Mouse (Mus musculus): ENCODE results near the gene Defb36. TPM values are rescaled to one million over a fixed set of nuclear protein-coding genes. Genes with fewer than 3 reads are reported as not detected.

Gene Defb36
- total RNA-seq (2021), result not detected
- long read RNA-seq, experiment 1, result 0 reads
- long read RNA-seq, experiment 2, result 0 reads

DNA sequence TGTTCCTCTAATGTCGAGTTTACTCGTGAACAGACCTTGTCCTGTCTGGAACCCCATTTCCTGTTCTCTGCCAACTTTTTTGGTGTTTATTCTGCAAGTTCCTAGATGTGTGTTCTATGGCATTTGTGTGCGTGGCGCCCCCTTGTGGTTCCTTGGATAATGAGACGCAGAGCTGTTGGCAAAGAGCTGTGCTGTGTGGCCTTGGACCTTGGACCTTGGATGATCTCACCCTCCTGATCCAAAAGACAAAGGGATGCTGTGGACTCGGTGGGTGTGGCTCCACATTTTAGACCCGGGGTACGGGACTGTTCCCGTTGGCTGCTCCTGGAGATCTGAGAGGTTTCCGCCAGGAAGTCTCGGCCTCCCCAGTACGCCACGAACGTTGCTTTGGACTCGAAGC lies at the start of gene Defb36:
Defb36 (plus strand) TSS at position 271 of the 400 bp plus-strand sequence.
- peak; percentile 47 for DNase-seq
- intact Hi-C loops (cut with DNase I; ENCODE audit: low total_unique reads), result no loop called here

DNA sequence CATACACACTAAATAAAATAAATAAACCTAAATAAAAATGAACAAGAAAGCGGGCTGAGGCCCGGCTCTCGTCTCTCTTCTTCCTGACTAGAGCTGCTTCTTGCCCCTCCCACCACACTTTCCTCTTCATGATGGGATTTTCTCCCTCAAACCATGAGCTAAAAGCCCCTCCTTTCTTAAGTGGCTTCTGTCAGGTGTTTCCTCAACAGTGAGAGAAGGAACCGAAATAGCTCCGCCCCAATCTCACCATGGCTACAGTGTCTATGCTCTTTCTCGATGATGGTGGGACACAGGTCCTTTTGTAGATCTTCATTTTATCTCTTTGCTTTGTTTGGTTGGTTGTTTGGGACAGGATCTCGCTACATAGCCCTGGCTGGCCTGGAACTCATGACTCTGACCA lies 47.5 kb upstream of the Defb36 start:
- intact Hi-C loops (cut with DNase I; ENCODE audit: low total_unique reads), result no loop called here
- DNase-seq, result no peak

DNA sequence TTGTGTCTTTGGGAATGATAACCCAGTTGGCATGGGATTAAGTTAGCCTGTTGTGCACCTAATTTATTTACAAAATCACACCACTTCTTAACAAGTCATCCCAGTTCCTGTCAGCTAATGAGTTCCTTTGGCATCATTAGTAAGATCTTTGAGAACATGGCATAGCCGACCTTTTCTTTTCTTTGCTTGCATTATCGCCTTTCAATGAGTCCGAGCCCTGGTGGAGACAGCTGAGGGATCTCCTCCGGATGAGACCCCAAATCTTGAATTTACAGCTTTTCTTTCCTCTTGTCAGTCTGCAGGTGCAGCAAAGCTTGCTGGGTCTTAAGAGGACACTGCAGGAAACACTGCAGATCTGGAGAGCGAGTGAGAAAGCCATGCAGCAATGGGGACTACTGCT lies 35.1 kb upstream of the Defb36 start, which contains the start of gene Gm17416:
Gm17416 (plus strand) TSS at position 301 of the 400 bp plus-strand sequence.
- intact Hi-C loops (cut with DNase I; ENCODE audit: low total_unique reads), result no loop called here
- DNase-seq, result no peak

DNA sequence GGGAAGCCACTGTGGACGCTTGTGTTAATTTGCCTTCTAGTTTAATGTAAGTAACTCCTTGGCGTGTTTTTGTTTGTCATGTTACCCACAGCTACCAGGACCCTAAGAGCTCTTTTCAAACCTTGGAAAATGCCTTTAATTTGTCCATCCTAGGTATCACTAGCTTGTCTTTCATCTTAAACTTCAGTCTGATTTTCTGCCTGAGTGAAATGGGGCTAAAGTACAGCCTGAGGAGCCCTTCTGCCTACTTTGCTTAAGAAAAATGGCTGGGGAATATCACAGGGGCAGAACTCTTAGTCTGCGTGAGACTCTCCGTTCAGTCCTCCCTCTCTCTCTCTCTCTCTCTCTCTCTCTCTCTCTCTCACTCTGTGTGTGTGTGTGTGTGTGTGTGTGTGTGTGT lies 34.2 kb upstream of the Defb36 start:
- intact Hi-C loops (cut with DNase I; ENCODE audit: low total_unique reads), result no loop called here
- DNase-seq, result no peak

DNA sequence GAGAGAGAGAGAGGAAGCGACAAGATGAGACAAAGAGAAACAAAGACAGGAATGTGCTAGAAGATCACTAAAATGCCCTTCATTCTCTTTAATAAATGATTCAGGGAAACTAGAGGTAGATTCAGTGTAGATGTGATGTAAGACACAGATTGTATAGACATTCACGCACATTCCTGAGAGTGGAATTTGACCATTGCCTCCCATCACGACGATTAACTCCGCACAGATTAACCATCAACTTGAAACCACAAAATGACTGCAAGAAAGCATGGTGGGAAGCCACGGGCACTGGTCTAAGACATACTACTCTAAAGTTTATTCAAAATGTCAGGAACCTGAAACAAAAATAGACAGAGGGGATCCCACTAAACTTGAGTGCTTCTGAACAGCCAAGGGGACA lies 33.8 kb upstream of the Defb36 start:
- DNase-seq, result no peak
- intact Hi-C loops (cut with DNase I; ENCODE audit: low total_unique reads), result no loop called here

DNA sequence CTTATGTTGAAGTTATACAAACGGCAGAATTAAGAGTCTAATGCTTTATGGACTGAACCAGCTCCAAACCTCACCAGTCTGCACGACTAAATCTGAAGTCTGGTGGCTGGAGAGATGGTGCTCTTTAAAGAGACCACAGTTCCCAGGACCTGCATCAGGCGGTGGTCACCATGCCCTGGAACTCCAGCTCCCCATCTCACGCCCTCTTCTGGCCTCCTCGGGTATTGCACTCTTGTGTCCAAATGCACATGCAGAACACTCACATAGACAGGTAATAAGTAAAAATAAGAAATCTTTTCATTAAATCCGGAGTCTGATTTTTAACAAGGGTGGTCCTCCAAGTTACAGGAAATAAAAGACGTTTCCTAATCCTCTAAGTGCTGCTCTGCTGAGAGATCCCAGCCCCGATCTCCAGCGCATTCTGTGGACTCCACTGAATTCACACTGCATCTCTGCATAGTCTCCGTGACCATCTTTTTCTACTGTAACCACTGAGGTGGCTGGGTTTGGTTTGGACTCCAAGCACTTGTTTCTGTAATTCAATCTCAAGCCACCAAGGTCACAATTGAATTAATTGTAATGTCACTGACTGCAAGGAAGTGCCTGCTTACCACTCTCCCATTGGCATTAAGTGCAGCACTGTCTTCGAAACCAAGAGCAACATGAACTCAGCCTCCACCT lies 31.9 kb upstream of the Defb36 start, which contains the start of gene Defb21:
Defb21 (plus strand) TSS at position 631 of the 681 bp plus-strand sequence.
- intact Hi-C loops (cut with DNase I; ENCODE audit: low total_unique reads), result no loop called here
- DNase-seq, result no peak

DNA sequence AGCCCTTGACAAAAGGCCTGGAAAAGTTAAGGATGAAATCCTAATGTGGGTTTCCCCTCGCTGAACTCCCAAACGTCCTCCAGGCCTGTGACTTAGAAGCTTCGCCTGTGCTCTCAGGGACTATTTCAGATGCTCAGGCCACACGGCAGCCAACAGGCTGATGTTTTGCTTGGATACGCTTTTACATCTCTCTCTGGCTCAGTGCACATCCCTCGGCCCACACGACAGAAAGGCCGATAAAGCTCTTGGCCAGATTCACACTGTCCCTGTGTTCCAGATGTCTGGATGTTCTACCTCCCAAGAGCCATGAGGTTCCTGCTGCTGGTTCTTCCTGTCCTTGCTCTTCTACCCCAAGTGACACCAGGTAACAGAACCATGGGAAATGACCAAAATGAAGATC lies 30.6 kb upstream of the Defb36 start:
- intact Hi-C loops (cut with DNase I; ENCODE audit: low total_unique reads), result no loop called here
- DNase-seq, result no peak

DNA sequence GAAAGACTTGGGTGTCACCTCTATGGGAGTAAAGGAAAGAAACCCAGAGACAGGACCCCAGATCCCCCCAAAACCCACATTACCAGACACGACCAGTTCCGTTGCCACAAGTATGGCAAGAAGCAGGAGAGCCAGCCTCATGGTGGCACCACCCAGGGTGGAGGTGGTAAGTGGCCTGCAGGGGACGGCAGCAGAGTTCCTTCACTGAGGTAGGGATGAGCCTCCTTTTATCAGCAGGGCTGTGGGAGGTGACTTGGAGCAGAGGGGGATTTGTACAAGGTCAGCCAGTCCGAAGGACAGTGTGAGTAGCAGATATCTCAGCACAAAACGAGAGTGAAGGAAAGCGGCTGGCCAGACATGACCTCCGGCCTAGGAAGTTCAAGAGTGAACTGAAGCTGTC lies 24.0 kb upstream of the Defb36 start, which contains the start of gene Defb19:
Defb19 (minus strand) TSS at position 206 of the 400 bp plus-strand sequence.
- DNase-seq, result no peak
- intact Hi-C loops (cut with DNase I; ENCODE audit: low total_unique reads), result no loop called here

DNA sequence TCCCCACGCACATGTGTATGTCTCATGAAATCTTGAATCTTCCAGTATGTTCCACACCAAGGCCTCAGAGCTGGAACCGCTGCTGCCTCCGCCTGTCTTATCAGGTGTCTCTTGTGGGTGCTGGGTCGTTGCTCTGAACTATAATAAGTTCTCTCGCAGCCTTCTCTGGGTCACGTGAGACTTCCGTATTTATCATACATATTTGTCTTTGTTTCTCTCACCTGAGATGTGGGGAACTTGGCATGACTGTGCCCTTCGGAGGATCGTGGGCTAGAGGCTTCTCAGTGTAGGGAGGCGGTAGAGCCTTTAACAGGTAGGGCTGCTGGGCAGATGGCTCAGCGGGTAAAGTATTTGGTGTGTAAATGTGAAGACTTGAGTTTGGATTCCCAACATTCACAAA lies 23.5 kb upstream of the Defb36 start:
- DNase-seq, result no peak
- intact Hi-C loops (cut with DNase I; ENCODE audit: low total_unique reads), result no loop called here

DNA sequence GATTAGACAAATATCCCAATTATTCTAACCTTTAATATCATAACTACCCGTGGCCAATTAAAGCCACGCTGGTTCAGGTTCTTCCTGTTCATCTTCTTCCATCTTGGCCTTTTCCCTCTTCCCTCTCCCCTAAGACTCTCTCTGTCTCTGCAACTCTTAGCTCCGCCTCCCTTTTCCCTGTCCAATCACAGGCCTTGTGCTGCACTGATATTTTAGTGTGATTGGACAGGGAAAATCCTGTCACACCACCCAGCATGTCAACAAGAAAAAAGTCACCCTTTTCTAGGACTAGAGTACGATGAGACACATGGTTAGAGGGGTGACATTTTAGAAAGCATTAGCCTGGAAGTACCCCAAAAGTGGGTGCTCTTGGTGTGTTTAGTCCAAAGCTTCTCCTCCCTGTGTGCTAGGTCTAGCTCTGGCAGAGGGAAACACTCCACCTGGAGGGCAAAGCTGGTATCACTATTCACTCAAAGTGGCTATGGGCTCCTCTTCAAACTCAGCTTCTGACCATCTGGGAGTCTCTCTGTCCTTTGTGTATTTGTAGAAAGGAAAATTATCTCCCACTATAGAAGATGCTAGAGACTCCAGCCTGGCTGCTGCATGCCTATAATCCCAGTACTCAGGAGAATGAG lies 17.1 kb upstream of the Defb36 start:
- DNase-seq, result no peak
- intact Hi-C loops (cut with DNase I; ENCODE audit: low total_unique reads), result no loop called here

DNA sequence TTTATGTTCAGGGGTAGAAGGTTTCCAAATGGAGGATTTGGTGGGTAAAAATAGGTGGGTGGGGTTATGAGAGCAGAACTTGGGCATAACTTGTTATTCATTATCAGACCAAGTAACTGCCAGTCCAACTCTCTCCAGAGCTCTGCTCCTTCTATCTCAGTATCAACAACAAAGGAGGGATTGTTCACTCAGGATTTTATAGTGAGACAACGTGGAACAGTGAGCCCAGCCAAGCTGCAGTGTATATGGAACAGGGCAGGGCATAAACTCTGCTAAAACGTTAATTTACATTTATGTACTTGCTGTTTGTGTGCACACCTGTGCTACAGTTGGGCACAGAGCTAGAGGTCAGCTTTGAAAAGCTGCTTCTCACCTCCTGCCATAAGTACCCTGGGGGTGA lies 15.7 kb upstream of the Defb36 start:
- intact Hi-C loops (cut with DNase I; ENCODE audit: low total_unique reads), result no loop called here
- DNase-seq, result no peak

DNA sequence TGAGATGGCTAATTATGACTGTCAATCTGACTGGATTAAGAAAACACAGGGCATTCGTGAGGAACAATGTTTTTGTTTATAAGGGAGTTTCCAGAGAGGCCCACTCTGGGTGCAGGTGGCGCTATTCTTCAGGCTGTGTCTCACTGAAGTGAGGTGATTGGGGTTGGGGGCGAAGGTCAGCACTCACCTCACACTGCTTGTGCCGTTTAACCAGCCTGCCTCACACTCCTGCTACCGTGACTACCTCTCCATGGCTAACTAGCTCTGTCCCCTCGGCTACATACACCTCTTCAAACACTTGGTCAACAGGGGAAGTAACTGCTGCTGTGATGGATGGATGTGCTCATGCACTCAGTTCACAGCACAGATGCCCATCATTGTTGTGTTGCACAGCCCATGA lies 15.1 kb upstream of the Defb36 start:
- intact Hi-C loops (cut with DNase I; ENCODE audit: low total_unique reads), result no loop called here

DNA sequence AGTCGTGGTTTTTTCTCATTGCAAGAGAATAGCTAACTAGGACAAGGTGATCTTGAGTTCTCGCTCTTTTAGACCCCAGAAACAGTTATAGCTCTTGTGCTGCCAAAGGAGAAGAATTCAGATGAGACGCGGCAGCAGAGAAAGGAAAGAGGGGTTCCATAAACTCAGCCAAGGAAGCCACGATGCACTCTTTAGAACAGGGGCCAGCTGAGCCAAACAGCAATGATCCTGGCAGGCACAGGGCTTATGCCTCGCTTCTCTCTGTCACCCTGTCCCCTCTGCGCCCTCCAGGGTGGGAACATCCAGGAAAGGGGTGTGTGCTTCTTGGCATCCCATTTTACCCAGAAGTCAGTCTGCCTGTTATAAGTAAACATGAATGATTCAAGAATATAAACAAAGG lies 4.8 kb upstream of the Defb36 start, which contains the start of gene Defb45:
Defb45 (minus strand) TSS at position 101 of the 400 bp plus-strand sequence.
- no peak for DNase-seq
- intact Hi-C loops (cut with DNase I; ENCODE audit: low total_unique reads), result no loop called here

More for the DNA sequence above, 15.1 kb upstream of the Defb36 start:
- no peak for DNase-seq

DNA sequence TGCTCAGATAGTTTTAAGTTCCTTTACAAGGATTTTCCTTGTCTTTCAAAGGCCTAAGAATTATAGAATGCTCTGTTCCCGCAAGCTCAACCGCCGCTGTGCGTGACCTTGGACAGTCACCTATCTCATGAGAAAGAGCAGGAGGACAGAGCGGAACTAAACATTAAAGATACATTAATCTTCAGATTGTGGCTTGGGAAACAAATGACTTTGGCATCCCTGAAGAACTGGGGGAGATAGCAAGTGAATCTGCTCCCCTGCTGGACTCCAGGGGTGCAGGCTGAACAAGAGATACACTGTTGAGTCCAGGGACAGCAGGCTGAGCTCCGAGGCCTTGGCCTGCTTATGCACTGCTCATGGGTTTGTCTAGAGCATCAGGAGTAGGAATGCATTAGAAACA lies 4.1 kb upstream of the Defb36 start:
- intact Hi-C loops (cut with DNase I; ENCODE audit: low total_unique reads), result no loop called here
- no peak for DNase-seq

DNA sequence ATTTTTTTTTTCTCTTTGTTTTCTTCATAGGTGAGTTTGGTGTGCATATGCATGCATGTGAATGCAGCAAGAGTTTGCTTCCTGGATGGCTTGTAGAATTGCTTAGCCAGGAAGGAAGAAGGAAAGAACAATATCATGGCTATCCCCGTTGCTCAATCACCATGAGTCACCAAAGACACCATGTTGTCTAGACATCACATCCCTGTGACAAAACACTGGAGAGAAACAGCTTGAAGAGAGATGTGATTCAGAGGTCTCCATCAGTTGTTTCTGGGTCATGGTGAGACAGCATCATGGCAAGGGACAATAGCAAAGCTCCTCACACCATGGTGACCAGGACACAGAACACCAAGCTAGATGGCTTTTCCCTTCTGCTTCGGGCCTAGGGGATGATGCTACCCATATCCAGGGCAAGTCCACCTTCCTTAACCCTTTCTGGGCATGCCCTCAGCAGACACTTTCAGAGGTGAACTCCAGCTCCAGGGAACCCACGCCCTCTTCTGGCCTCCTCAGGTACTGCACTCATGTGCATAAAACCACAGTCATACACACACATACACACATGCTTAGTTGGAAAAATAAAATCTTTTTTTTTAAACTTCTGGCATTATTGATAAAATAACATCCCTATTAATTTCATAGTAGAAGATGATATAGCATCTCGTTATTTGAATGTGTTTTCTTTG lies 2.7 kb upstream of the Defb36 start:
- intact Hi-C loops (cut with DNase I; ENCODE audit: low total_unique reads), result no loop called here
- DNase-seq, result no peak

DNA sequence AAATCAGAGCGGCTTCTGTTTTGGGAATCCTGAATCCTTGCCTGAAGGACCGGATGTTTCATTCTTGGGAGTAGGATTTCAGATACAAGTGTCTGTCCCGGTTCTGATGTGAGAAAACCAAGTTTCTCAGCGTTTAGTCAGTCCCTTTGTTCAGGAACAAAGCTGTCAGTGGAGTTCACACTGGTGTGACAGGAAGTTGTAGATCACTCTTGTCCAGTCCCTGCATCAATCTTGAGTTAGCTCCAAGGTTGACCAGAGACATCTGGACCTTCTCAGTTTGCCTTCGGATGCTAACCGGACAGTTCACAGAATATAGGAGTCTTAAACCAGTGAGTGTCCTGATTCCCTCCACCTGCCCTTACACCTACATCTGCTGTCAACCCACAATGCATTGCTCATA lies 3.6 kb downstream of the Defb36 start:
- DNase-seq, result no peak
- intact Hi-C loops (cut with DNase I; ENCODE audit: low total_unique reads), result no loop called here

DNA sequence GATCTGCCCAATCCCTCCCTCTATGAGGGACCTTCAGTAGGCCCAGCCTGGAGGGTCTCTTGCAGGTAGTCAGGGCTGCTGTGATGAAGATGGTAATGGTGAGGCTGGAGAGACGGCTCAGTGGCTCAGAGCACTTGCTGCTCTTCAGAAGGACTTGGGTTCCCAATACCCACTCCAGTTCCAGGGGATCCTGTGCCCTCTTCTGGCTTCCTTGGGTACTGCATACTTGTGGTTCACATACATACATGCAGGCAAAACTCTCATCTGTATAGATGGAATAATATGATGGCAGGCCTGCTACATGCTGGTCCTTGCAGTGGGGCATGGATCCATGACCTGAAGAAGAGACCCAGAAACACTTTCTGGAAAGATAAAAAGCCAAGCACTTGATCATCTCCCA lies 4.6 kb downstream of the Defb36 start:
- intact Hi-C loops (cut with DNase I; ENCODE audit: low total_unique reads), result no loop called here
- DNase-seq, result no peak

DNA sequence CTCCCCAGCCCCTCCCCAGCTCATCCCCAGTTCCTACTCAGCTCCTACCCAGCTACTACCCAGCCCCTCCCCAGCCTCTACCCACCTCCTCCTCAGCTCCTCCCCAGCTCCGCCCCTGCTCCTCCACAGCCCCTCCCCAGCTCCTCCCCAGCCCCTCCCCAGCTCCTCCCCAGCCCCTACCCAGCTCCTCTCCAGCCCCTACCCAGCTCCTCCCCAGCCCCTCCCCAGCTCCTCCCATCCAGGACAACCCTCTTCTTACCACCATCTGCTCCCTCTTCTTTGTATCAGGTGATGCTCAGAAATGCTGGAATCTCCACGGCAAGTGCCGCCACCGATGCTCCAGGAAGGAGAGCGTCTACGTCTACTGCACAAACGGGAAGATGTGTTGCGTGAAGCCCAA lies 8.1 kb downstream of the Defb36 start:
- no peak for DNase-seq
- intact Hi-C loops (cut with DNase I; ENCODE audit: low total_unique reads), result no loop called here

DNA sequence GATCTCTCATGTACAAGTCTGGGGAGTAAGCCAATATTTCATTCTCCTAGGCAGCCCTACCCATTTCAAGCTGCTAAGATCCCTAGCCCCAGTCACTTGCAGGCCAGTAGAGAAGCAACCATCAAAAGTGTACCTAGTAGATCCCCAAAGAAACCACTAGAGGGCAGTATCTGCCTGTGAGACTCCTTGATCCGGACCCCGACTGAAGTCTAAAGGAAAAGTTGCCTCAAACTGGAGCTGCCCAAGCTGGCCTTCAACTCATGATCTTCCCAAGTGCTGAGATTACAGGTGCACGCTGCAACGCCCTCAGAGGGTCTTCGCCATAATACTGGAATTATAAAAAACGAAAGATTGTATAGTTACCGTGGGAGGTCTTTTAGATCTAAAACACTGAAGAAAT lies 11.4 kb downstream of the Defb36 start:
- DNase-seq, result peak; percentile 28
- intact Hi-C loops (cut with DNase I; ENCODE audit: low total_unique reads), result loop anchor here (5.0 kb wide), 1 partner anchor 42 kb away; no protein-coding TSS in a partner anchor

DNA sequence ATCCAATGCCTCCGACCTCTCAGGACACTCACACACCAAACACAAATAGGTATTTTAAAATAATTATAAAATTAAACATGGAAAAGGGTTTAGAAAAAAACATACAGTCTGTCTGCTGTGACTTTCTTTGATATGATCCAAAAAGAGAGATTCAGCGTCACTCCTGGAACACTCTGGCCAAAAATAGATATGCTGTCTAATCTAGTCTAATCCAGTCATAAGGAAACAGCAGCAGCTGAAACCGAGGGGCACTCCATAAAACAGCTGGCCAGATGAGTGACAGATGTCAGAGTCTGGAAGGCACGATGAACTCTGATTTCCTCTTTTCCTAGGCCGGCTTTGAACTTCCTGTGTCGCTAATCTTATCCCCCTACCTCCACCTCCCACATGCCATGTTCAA lies 12.3 kb downstream of the Defb36 start:
- no peak for DNase-seq
- intact Hi-C loops (cut with DNase I; ENCODE audit: low total_unique reads), result loop anchor here (5.0 kb wide), 1 partner anchor 41 kb away; no protein-coding TSS in a partner anchor
